Mouse (Mus musculus) liver, adult 2 months (tissue): ENCODE measurements around the gene Slc41a2. TPM values are rescaled to one million over a fixed set of nuclear protein-coding genes. Genes with fewer than 3 reads are reported as not detected.

ENCODE experiments used
- DNase-seq: peaks from one replicate; pipeline ENCODE4 v3.0.0-alpha.2; 2011; ENCODE audit warnings: low read depth, low spot score; ENCODE audit errors: extremely low read depth
- H3K27ac ChIP-seq: fragments of 200-500 bp; replicated peaks from 2 replicates; pipeline ENCODE4 v1.5.1; 2012; ENCODE audit warnings: low read depth, mild to moderate bottlenecking, control low read depth, inconsistent platforms, low read length; ENCODE audit not compliant: insufficient read depth
- H3K27me3 ChIP-seq: fragments of 200-500 bp; 2 replicates; pipeline ENCODE4 v1.6.1; 2012; ENCODE audit warnings: mild to moderate bottlenecking, moderate library complexity, low read length, inconsistent platforms; ENCODE audit not compliant: control insufficient read depth, insufficient read depth
- H3K36me3 ChIP-seq: fragments of 200-500 bp; 2 replicates; pipeline ENCODE4 v1.6.1; 2012; ENCODE audit warnings: low read length, inconsistent platforms; ENCODE audit not compliant: control insufficient read depth, insufficient read depth
- H3K4me1 ChIP-seq: fragments of 200-500 bp; 2 replicates; pipeline ENCODE4 v1.6.1; 2011; ENCODE audit warnings: low read length; ENCODE audit not compliant: control insufficient read depth, insufficient read depth
- H3K4me3 ChIP-seq: fragments of 200-500 bp; 2 replicates; pipeline ENCODE4 v1.5.1; 2011; ENCODE audit warnings: low read depth, mild to moderate bottlenecking, control low read depth, low read length, moderate library complexity; ENCODE audit not compliant: insufficient read depth
- H3K79me2 ChIP-seq: fragments of 200-500 bp; 2 replicates; pipeline ENCODE4 v1.6.1; 2012; ENCODE audit warnings: inconsistent platforms, mild to moderate bottlenecking, low read length, moderate library complexity; ENCODE audit not compliant: control insufficient read depth, insufficient read depth
- H3K9ac ChIP-seq: fragments of 200-500 bp; 2 replicates; pipeline ENCODE4 v1.6.1; 2012; ENCODE audit warnings: low read depth, mild to moderate bottlenecking, control low read depth, inconsistent platforms, low read length
- CTCF ChIP-seq: fragments of 200-500 bp; IDR thresholded peaks from 2 replicates; pipeline ENCODE4 v1.5.1; 2011; ENCODE audit warnings: low read depth, low read length, control low read depth
- POLR2A ChIP-seq: fragments of 200-500 bp; IDR thresholded peaks from 2 replicates; pipeline ENCODE4 v1.6.1; 2011; ENCODE audit warnings: low read length, control low read depth; ENCODE audit not compliant: insufficient read depth; ENCODE audit errors: extremely low read depth
- WGBS: fragments of 180-500 bp; shearing (Covaris S2); methylation state at CpG from one replicate; pipeline ENCODE4 v1.1.7; 2018; 5-methylcytosine and 5-hydroxymethylcytosine counted together
- polyA plus RNA-seq: library from polyadenylated mRNA; depleted of rRNA; stranded (reverse); fragments of >200 nt; gene quantifications from 2 replicates; pipeline ENCODE4 v1.2.3, GENCODE M21; 2012
- total RNA-seq: library from RNA; depleted of rRNA; stranded (reverse); fragments of >200 nt; gene quantifications from 2 replicates; pipeline ENCODE4 v1.2.3, GENCODE M21; 2014

Gene Slc41a2
- total and polyA plus RNA-seq, 2 experiments = 4.3 to 7.4 TPM

- Histone ChIP-seq H3K4me1 (peaks cover 2% of the 10 kb centered on the region; the same call in 1 of the 2 replicates), H3K36me3 (no peaks in the 10 kb centered on the region), H3K4me3 (no peak overlapping the region), H3K27ac (no peak overlapping the region), H3K79me2 (no peaks in the 10 kb centered on the region), H3K9ac (no peak overlapping the region), H3K27me3 (no peaks in the 10 kb centered on the region)
- DNase-seq = peak; percentile 26
- TF ChIP-seq CTCF (no peak), POLR2A (no peak)
- WGBS = 23% methylated on average over 7 of the region's 7 CpGs
These were observed 9.8 kb upstream of the Slc41a2 start for GRCm38 (mm10) chr10:83347494-83347893.

- no peak for DNase-seq
- WGBS = 91% methylated on average over 5 of the region's 5 CpGs
- no peak for TF ChIP-seq POLR2A
- no peak for TF ChIP-seq CTCF
- Histone ChIP-seq H3K27ac (no peak overlapping the region), H3K27me3 (no peaks in the 10 kb centered on the region), H3K4me1 (peaks cover 2% of the 10 kb centered on the region; the same call in 1 of the 2 replicates), H3K79me2 (no peaks in the 10 kb centered on the region), H3K36me3 (no peaks in the 10 kb centered on the region), H3K9ac (no peak overlapping the region), H3K4me3 (no peak overlapping the region)
These were observed 8.7 kb upstream of the Slc41a2 start for GRCm38 (mm10) chr10:83346359-83346736.

- no peak overlapping the region for H3K9ac ChIP-seq
- no peak overlapping the region for H3K27ac ChIP-seq
- WGBS = 74% methylated on average over 7 of the region's 7 CpGs
- H3K4me1 ChIP-seq = peaks cover 2% of the 10 kb centered on the region; the same call in 1 of the 2 replicates
- no peak overlapping the region for H3K4me3 ChIP-seq
- no peaks in the 10 kb centered on the region for H3K36me3 ChIP-seq
- TF ChIP-seq CTCF (no peak), POLR2A (no peak)
- no peaks in the 10 kb centered on the region for H3K27me3 ChIP-seq
- DNase-seq = no peak
- no peaks in the 10 kb centered on the region for H3K79me2 ChIP-seq
These were observed 8.1 kb upstream of the Slc41a2 start for GRCm38 (mm10) chr10:83345693-83346358.

GRCm38 (mm10) chr10:83343828-83344685, 6.4 kb upstream of the Slc41a2 start:
- Histone ChIP-seq H3K27ac (no peak overlapping the region), H3K9ac (no peak overlapping the region), H3K27me3 (no peaks in the 10 kb centered on the region), H3K4me1 (peaks cover 2% of the 10 kb centered on the region; the same call in 1 of the 2 replicates), H3K4me3 (no peak overlapping the region), H3K36me3 (no peaks in the 10 kb centered on the region), H3K79me2 (no peaks in the 10 kb centered on the region)
- TF ChIP-seq POLR2A (no peak), CTCF (no peak)
- DNase-seq = no peak
- WGBS = 81% methylated on average over 2 of the region's 2 CpGs

GRCm38 (mm10) chr10:83343171-83343570, 5.5 kb upstream of the Slc41a2 start:
- WGBS = 75% methylated on average over 5 of the region's 5 CpGs
- Histone ChIP-seq H3K27ac (no peak overlapping the region), H3K79me2 (no peaks in the 10 kb centered on the region), H3K4me3 (no peak overlapping the region), H3K36me3 (no peaks in the 10 kb centered on the region), H3K27me3 (no peaks in the 10 kb centered on the region), H3K4me1 (peaks cover 2% of the 10 kb centered on the region; the same call in 1 of the 2 replicates), H3K9ac (no peak overlapping the region)
- TF ChIP-seq POLR2A = no peak
- no peak for TF ChIP-seq CTCF
- DNase-seq = no peak

GRCm38 (mm10) chr10:83341226-83341625, 3.5 kb upstream of the Slc41a2 start:
- Histone ChIP-seq H3K9ac (no peak overlapping the region), H3K27me3 (no peaks in the 10 kb centered on the region), H3K79me2 (no peaks in the 10 kb centered on the region), H3K4me1 (0 out of 2 replicates have a peak, but pooled peaks cover 3% of the 10 kb centered on the region), H3K4me3 (no peak overlapping the region), H3K36me3 (no peaks in the 10 kb centered on the region), H3K27ac (no peak overlapping the region)
- WGBS = 37% methylated on average over 2 of the region's 2 CpGs
- no peak for DNase-seq
- TF ChIP-seq POLR2A (no peak), CTCF (no peak)
